Mouse (Mus musculus): ENCODE data around the gene Ankrd36.

- TF ChIP-seq CTCF (IDR thresholded peaks at IDR 0.05; ENCODE audit: borderline replicate concordance, insufficient read depth, low read length) (no peak), POLR2A (IDR thresholded peaks at IDR 0.05; ENCODE audit: low read depth, low read length) (no peak)
These were observed 26.2 kb upstream of the Ankrd36 start for GRCm38 (mm10) chr11:5543281-5543680.
